Mouse (Mus musculus): ENCODE results near the gene 5730455P16Rik. TPM values are rescaled to one million over a fixed set of nuclear protein-coding genes. Genes with fewer than 3 reads are reported as not detected.
A peak's percentile ranks its signal among the peaks of the same experiment; 100 is the strongest.

5730455P16Rik gene
- polyA plus RNA-seq, 1 experiment, result 31.0 TPM

DNA sequence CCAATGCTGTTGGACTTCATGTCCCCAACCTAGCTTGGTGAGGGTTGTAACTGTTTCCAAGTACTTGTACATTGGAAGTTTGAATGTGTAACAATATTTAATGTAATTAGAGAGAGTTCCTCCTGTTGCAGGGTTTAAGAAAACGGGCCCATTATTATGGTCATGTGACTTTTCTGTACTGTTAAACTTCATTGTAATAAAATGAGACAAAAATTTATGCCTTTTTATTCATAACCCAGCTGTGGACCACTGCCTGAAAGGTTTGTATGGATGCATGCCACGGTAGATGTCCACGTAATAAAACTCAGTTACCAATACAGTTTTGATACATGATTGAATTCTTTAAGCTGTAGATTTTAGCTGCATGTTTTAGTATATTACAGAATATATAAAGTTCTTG, 18.1 kb upstream of the 5730455P16Rik start:
- H3K9me3 ChIP-seq (replicated peaks; ENCODE audit: control insufficient read depth, insufficient read depth, low read length, poor library complexity, severe bottlenecking), result no peaks in the 10 kb centered on the region
- no peak overlapping the region for H3K9ac ChIP-seq (ENCODE audit: low read depth, poor library complexity, severe bottlenecking)
- H3K27me3 ChIP-seq (ENCODE audit: control insufficient read depth, insufficient read depth, low read length, poor library complexity, severe bottlenecking), result no peaks in the 10 kb centered on the region
- no peak for TF ChIP-seq POLR2A (IDR thresholded peaks at IDR 0.05; ENCODE audit: insufficient read depth, low read length)
- TF ChIP-seq EP300 (IDR thresholded peaks at IDR 0.05; ENCODE audit: insufficient read depth, low read depth, low read length), result no peak
- no peak for TF ChIP-seq CTCF (IDR thresholded peaks at IDR 0.05; ENCODE audit: low read depth, low read length)
- no peaks in the 10 kb centered on the region for H3K4me1 ChIP-seq (ENCODE audit: control insufficient read depth, insufficient read depth, low read length)
- H3K36me3 ChIP-seq (ENCODE audit: control insufficient read depth, insufficient read depth, low read length, poor library complexity, severe bottlenecking), result peaks cover 87% of the 10 kb centered on the region
- no peak overlapping the region for H3K4me3 ChIP-seq (ENCODE audit: low read depth, low read length)
- H3K27ac ChIP-seq (ENCODE audit: insufficient read depth, low read length), result no peak overlapping the region

DNA sequence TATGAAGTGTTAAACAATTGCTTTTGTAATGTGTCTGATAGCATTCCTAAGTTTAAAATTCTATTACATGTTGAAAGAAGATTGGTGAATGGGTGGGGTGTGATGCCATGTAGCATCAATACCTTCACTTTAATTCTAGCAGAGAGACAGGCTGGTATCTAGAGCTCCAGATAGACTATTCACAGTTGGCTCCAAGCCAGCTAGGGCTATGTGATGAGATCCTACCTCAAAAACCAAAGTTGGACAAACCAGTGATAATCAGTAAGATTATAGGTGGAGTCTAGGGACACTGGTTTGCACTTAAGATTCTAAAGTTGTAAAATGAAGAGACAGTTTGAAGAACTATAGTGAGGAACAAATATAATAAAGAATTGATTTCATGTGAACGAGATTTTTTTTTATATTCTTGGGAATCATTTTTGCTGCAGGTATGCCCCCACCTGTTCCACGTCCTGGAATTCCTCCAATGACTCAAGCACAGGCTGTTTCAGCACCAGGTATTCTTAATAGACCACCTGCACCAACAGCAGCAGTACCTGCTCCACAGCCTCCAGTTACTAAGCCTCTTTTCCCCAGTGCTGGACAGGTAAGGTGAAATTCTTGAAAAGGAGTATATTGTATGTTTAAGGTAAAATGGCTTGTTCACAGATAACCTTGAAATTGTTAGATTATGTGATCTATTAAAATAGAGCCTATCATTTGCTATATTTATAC, 13.7 kb upstream of the 5730455P16Rik start:
- Histone ChIP-seq H3K27me3 (ENCODE audit: control insufficient read depth, insufficient read depth, low read length, poor library complexity, severe bottlenecking) (no peaks in the 10 kb centered on the region), H3K36me3 (ENCODE audit: control insufficient read depth, insufficient read depth, low read length, poor library complexity, severe bottlenecking) (peaks cover 89% of the 10 kb centered on the region), H3K9me3 (replicated peaks; ENCODE audit: control insufficient read depth, insufficient read depth, low read length, poor library complexity, severe bottlenecking) (no peaks in the 10 kb centered on the region), H3K4me3 (ENCODE audit: low read depth, low read length) (no peak overlapping the region), H3K9ac (ENCODE audit: low read depth, poor library complexity, severe bottlenecking) (no peak overlapping the region), H3K4me1 (ENCODE audit: control insufficient read depth, insufficient read depth, low read length) (peaks cover 2% of the 10 kb centered on the region), H3K27ac (ENCODE audit: insufficient read depth, low read length) (no peak overlapping the region)
- TF ChIP-seq CTCF (IDR thresholded peaks at IDR 0.05; ENCODE audit: low read depth, low read length) (no peak), EP300 (IDR thresholded peaks at IDR 0.05; ENCODE audit: insufficient read depth, low read depth, low read length) (no peak), POLR2A (IDR thresholded peaks at IDR 0.05; ENCODE audit: insufficient read depth, low read length) (no peak)

DNA sequence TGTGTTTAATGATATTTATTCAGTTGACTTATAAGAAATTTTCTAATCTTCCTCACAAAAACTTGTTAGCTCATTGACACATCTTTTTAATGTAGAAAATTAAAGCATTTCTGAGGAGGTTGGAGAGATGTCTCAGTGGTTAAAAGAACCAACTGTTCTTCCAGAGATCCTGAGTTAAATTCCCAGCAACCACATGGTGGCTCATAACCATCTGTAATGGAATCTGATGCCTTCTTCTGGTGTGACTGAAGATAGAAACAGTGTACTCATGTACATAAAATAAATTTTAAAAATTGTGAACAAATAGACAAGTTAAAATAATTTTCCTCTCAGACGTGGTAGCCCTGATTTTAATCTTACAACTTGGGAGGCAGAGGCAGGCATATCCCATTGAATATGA, 12.1 kb upstream of the 5730455P16Rik start:
- no peak overlapping the region for H3K4me3 ChIP-seq (ENCODE audit: low read depth, low read length)
- H3K36me3 ChIP-seq (ENCODE audit: control insufficient read depth, insufficient read depth, low read length, poor library complexity, severe bottlenecking), result peaks cover 87% of the 10 kb centered on the region
- no peak for TF ChIP-seq CTCF (IDR thresholded peaks at IDR 0.05; ENCODE audit: low read depth, low read length)
- no peak for TF ChIP-seq EP300 (IDR thresholded peaks at IDR 0.05; ENCODE audit: insufficient read depth, low read depth, low read length)
- no peak for TF ChIP-seq POLR2A (IDR thresholded peaks at IDR 0.05; ENCODE audit: insufficient read depth, low read length)
- H3K4me1 ChIP-seq (ENCODE audit: control insufficient read depth, insufficient read depth, low read length), result peaks cover 2% of the 10 kb centered on the region
- H3K27me3 ChIP-seq (ENCODE audit: control insufficient read depth, insufficient read depth, low read length, poor library complexity, severe bottlenecking), result no peaks in the 10 kb centered on the region
- H3K27ac ChIP-seq (ENCODE audit: insufficient read depth, low read length), result no peak overlapping the region
- no peaks in the 10 kb centered on the region for H3K9me3 ChIP-seq (replicated peaks; ENCODE audit: control insufficient read depth, insufficient read depth, low read length, poor library complexity, severe bottlenecking)
- H3K9ac ChIP-seq (ENCODE audit: low read depth, poor library complexity, severe bottlenecking), result no peak overlapping the region

DNA sequence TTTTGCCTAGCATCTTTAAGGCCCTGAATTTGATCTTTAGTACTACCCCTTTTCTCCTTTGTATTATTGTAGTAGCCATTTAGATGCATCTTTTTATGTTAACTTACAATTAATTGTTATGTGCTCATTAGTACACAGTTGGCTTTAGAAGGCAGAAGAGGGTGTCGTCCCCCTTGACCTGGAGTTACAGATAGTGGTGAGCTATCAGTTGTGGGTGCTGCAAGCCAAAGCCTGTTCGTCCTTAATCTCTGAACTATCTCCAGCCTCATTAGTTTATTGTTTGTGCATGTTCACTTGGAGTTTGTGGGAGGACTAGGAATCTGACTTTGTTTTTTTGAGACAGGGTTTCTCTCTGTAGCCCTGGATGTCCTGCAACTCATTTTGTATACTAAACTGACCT, 9.0 kb upstream of the 5730455P16Rik start:
- no peaks in the 10 kb centered on the region for H3K27me3 ChIP-seq (ENCODE audit: control insufficient read depth, insufficient read depth, low read length, poor library complexity, severe bottlenecking)
- H3K9me3 ChIP-seq (replicated peaks; ENCODE audit: control insufficient read depth, insufficient read depth, low read length, poor library complexity, severe bottlenecking), result no peaks in the 10 kb centered on the region
- peaks cover 69% of the 10 kb centered on the region for H3K36me3 ChIP-seq (ENCODE audit: control insufficient read depth, insufficient read depth, low read length, poor library complexity, severe bottlenecking)
- no peak overlapping the region for H3K4me3 ChIP-seq (ENCODE audit: low read depth, low read length)
- H3K9ac ChIP-seq (ENCODE audit: low read depth, poor library complexity, severe bottlenecking), result peak overlapping the region; percentile 30; the same call in 1 of the 2 replicates
- peaks cover 2% of the 10 kb centered on the region for H3K4me1 ChIP-seq (ENCODE audit: control insufficient read depth, insufficient read depth, low read length)
- TF ChIP-seq POLR2A (IDR thresholded peaks at IDR 0.05; ENCODE audit: insufficient read depth, low read length), result no peak
- no peak for TF ChIP-seq EP300 (IDR thresholded peaks at IDR 0.05; ENCODE audit: insufficient read depth, low read depth, low read length)
- TF ChIP-seq CTCF (IDR thresholded peaks at IDR 0.05; ENCODE audit: low read depth, low read length), result no peak
- H3K27ac ChIP-seq (ENCODE audit: insufficient read depth, low read length), result no peak overlapping the region

DNA sequence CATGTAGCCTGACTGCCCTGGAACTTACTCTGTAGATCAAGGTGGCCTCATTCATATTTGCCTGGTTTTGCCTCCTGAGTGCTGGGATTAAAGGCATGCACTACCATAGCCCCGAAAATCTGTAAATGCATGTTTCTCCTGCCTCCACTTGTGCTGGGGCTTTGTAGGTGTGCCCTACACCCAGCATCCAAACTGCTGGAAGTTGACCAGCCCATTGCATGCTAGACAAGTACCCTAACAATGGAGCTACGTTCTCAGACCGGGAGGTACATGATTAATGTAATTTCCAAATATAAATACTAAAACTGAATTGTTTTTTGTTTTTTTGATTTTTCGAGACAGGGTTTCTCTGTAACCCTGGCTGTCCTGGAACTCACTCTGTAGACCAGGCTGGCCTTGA, 7.2 kb upstream of the 5730455P16Rik start:
- Histone ChIP-seq H3K36me3 (ENCODE audit: control insufficient read depth, insufficient read depth, low read length, poor library complexity, severe bottlenecking) (peaks cover 54% of the 10 kb centered on the region), H3K27me3 (ENCODE audit: control insufficient read depth, insufficient read depth, low read length, poor library complexity, severe bottlenecking) (no peaks in the 10 kb centered on the region), H3K9me3 (replicated peaks; ENCODE audit: control insufficient read depth, insufficient read depth, low read length, poor library complexity, severe bottlenecking) (no peaks in the 10 kb centered on the region), H3K4me3 (ENCODE audit: low read depth, low read length) (peak overlapping the region; percentile 95), H3K27ac (ENCODE audit: insufficient read depth, low read length) (no peak overlapping the region), H3K4me1 (ENCODE audit: control insufficient read depth, insufficient read depth, low read length) (peaks cover 2% of the 10 kb centered on the region), H3K9ac (ENCODE audit: low read depth, poor library complexity, severe bottlenecking) (peak overlapping the region; percentile 97)
- TF ChIP-seq POLR2A (IDR thresholded peaks at IDR 0.05; ENCODE audit: insufficient read depth, low read length), result no peak
- no peak for TF ChIP-seq EP300 (IDR thresholded peaks at IDR 0.05; ENCODE audit: insufficient read depth, low read depth, low read length)
- TF ChIP-seq CTCF (IDR thresholded peaks at IDR 0.05; ENCODE audit: low read depth, low read length), result no peak

GRCm38 (mm10) chr11:80384461-80384860, 6.6 kb upstream of the 5730455P16Rik start:
- no peak overlapping the region for H3K27ac ChIP-seq (ENCODE audit: insufficient read depth, low read length)
- peak overlapping the region; percentile 97 for H3K9ac ChIP-seq (ENCODE audit: low read depth, poor library complexity, severe bottlenecking)
- H3K36me3 ChIP-seq (ENCODE audit: control insufficient read depth, insufficient read depth, low read length, poor library complexity, severe bottlenecking), result peaks cover 48% of the 10 kb centered on the region
- peaks cover 2% of the 10 kb centered on the region for H3K4me1 ChIP-seq (ENCODE audit: control insufficient read depth, insufficient read depth, low read length)
- peak overlapping the region; percentile 95 for H3K4me3 ChIP-seq (ENCODE audit: low read depth, low read length)
- no peak for TF ChIP-seq EP300 (IDR thresholded peaks at IDR 0.05; ENCODE audit: insufficient read depth, low read depth, low read length)
- TF ChIP-seq POLR2A (IDR thresholded peaks at IDR 0.05; ENCODE audit: insufficient read depth, low read length), result no peak
- TF ChIP-seq CTCF (IDR thresholded peaks at IDR 0.05; ENCODE audit: low read depth, low read length), result no peak
- H3K27me3 ChIP-seq (ENCODE audit: control insufficient read depth, insufficient read depth, low read length, poor library complexity, severe bottlenecking), result no peaks in the 10 kb centered on the region
- H3K9me3 ChIP-seq (replicated peaks; ENCODE audit: control insufficient read depth, insufficient read depth, low read length, poor library complexity, severe bottlenecking), result no peaks in the 10 kb centered on the region
